In genomic region chr12:17709451-17709850, GRCm38 (mm10) we compare ENCODE assay signal across 9 mouse cellular contexts. TPM values are rescaled to one million over a fixed set of nuclear protein-coding genes. Genes with fewer than 3 reads are reported as not detected.
DNase-seq lines count a peak whose midpoint lies in the region; ATAC-seq and TF ChIP-seq lines count a peak whose summit lies in the region.
"Had no signal": no experiment of that assay in that cellular context is flagged by ENCODE, and none has a peak within 500 bp of the region (broad histone marks: within the 10 kb centered on the region; RNA-seq: fewer than 3 reads in every experiment).

No protein-coding gene starts in this region.

- no peak for DNase-seq in CH12.LX (ENCODE audit: extremely low read depth)
- peak; percentile 96 for DNase-seq in R1 (ENCODE audit: low read depth, low spot score)
- DNase-seq in hindbrain, embryonic 14.5 days (ENCODE audit: low spot score): no peak
- peak; percentile 93 for DNase-seq in midbrain, embryonic 11.5 days (ENCODE audit: low spot score, missing footprints)
- no peak for DNase-seq in right cerebral cortex, adult 18-20 months
- no peak for DNase-seq in right cerebral cortex, postnatal 4 days
- DNase-seq: adrenal gland, adult 8-10 months had no signal

- no peaks in the 10 kb centered on the region for H3K79me2 ChIP-seq in CH12.LX (replicated peaks; ENCODE audit: control insufficient read depth, extremely low read depth, insufficient read depth, poor library complexity, severe bottlenecking)

- no peak overlapping the region for H3K27ac ChIP-seq in CH12.LX (ENCODE audit: insufficient read depth, low read depth)
- H3K27ac ChIP-seq in hindbrain, embryonic 14.5 days: no peak overlapping the region
- H3K27ac ChIP-seq in midbrain, embryonic 11.5 days (ENCODE audit: low read depth, low read length): no peak overlapping the region
- H3K27ac ChIP-seq: embryonic facial prominence, embryonic 15.5 days had no signal

- TF ChIP-seq POLR2A in CH12.LX (IDR thresholded peaks at IDR 0.05; ENCODE audit: low read depth, low read length): no peak

- no peaks in the 10 kb centered on the region for H3K9me3 ChIP-seq in CH12.LX (replicated peaks; ENCODE audit: low read length)
- H3K9me3 ChIP-seq in hindbrain, embryonic 14.5 days (ENCODE audit: control insufficient read depth, low read length): no peaks in the 10 kb centered on the region
- no peaks in the 10 kb centered on the region for H3K9me3 ChIP-seq in midbrain, embryonic 11.5 days (ENCODE audit: control insufficient read depth, low read length)
- H3K9me3 ChIP-seq: embryonic facial prominence, embryonic 15.5 days had no signal

- H3K9ac ChIP-seq in CH12.LX (ENCODE audit: insufficient read depth, low read depth): no peak overlapping the region
- H3K9ac ChIP-seq in hindbrain, embryonic 14.5 days: no peak overlapping the region
- H3K9ac ChIP-seq in midbrain, embryonic 11.5 days (ENCODE audit: low read length): no peak overlapping the region
- H3K9ac ChIP-seq: embryonic facial prominence, embryonic 15.5 days had no signal

- no peak overlapping the region for H3K4me3 ChIP-seq in CH12.LX (replicated peaks in 1 of 3; ENCODE audit: low read depth in 2 of 3, low read length in 2 of 3, poor library complexity in 1 of 3)
- no peak overlapping the region for H3K4me3 ChIP-seq in hindbrain, embryonic 14.5 days (replicated peaks; ENCODE audit: low read length)
- no peak overlapping the region for H3K4me3 ChIP-seq in midbrain, embryonic 11.5 days (ENCODE audit: low read depth, low read length)
- H3K4me3 ChIP-seq: embryonic facial prominence, embryonic 15.5 days had no signal

- peaks cover 5 to 13% of the 10 kb centered on the region in 2 experiments; a peak in 3 of 4 replicates for H3K4me1 ChIP-seq in CH12.LX (ENCODE audit: control insufficient read depth in 1 of 2, insufficient read depth in 2 of 2)
- peaks cover 9% of the 10 kb centered on the region for H3K4me1 ChIP-seq in hindbrain, embryonic 14.5 days (replicated peaks; ENCODE audit: control insufficient read depth, insufficient read depth, low read length)
- H3K4me1 ChIP-seq in midbrain, embryonic 11.5 days (ENCODE audit: control insufficient read depth, insufficient read depth, low read length): peaks cover 19% of the 10 kb centered on the region

- no peak; the same call in 1 of the 2 replicates for TF ChIP-seq RAD21 in CH12.LX (IDR thresholded peaks at IDR 0.05; ENCODE audit: low read depth, low read length)

- dilution Hi-C loops in CH12.LX (cut with MboI; ENCODE audit: extremely low pct_ligation_motif_present, extremely low pct_unique_long_range_greater_than_20kb, low sequenced_read_pairs): no loop called here

- ATAC-seq in hindbrain, embryonic 14.5 days (ENCODE audit: low FRiP score): peak; percentile 52; the same call in 1 of the 2 replicates
- ATAC-seq in midbrain, embryonic 11.5 days (ENCODE audit: low FRiP score): peak; percentile 90
- no peak for ATAC-seq in megakaryocyte, adult 5-6 weeks (ENCODE audit: poor library complexity, severe bottlenecking)

- in situ Hi-C loops in CH12.LX (cut with MboI; ENCODE audit: low pct_ligation_motif_present, low pct_unique_long_range_greater_than_20kb, low sequenced_read_pairs): no loop called here

- WGBS in hindbrain, embryonic 14.5 days: 22% methylated on average over 4 of the region's 4 CpGs
- WGBS in midbrain, embryonic 11.5 days: 15% methylated on average over 4 of the region's 4 CpGs

- H3K4me2 ChIP-seq in CH12.LX (ENCODE audit: insufficient read depth, low read depth, poor library complexity, severe bottlenecking): no peak overlapping the region
- H3K4me2 ChIP-seq in hindbrain, embryonic 14.5 days (replicated peaks): no peak overlapping the region
- no peak overlapping the region for H3K4me2 ChIP-seq in midbrain, embryonic 11.5 days
- H3K4me2 ChIP-seq: embryonic facial prominence, embryonic 15.5 days had no signal

- no peaks in the 10 kb centered on the region for H3K36me3 ChIP-seq in CH12.LX (replicated peaks in 1 of 2; ENCODE audit: control insufficient read depth in 1 of 2, insufficient read depth in 1 of 2, low read length in 1 of 2)
- H3K36me3 ChIP-seq in hindbrain, embryonic 14.5 days (replicated peaks; ENCODE audit: control insufficient read depth, insufficient read depth): no peaks in the 10 kb centered on the region
- no peaks in the 10 kb centered on the region for H3K36me3 ChIP-seq in midbrain, embryonic 11.5 days (ENCODE audit: control insufficient read depth, insufficient read depth, low read length)
- H3K36me3 ChIP-seq: embryonic facial prominence, embryonic 15.5 days had no signal

- H3K27me3 ChIP-seq in CH12.LX (replicated peaks): no peaks in the 10 kb centered on the region
- H3K27me3 ChIP-seq in hindbrain, embryonic 14.5 days (ENCODE audit: control insufficient read depth, insufficient read depth, low read length): no peaks in the 10 kb centered on the region
- H3K27me3 ChIP-seq in midbrain, embryonic 11.5 days (ENCODE audit: control insufficient read depth, insufficient read depth, low read length): no peaks in the 10 kb centered on the region
- H3K27me3 ChIP-seq: embryonic facial prominence, embryonic 15.5 days had no signal

- TF ChIP-seq CTCF in CH12.LX (conservative IDR thresholded peaks at IDR 0.05 in 1 of 2, IDR thresholded peaks at IDR 0.05 in 1 of 2; ENCODE audit: low read depth in 2 of 2, low read length in 2 of 2): peak in 1 of 2 experiments; percentile 53; a peak in 2 of 4 replicates

- TF ChIP-seq EP300 in CH12.LX (IDR thresholded peaks at IDR 0.05; ENCODE audit: low read length): no peak

TF ChIP-seq in CH12.LX, 34 proteins besides CTCF, POLR2A, EP300 and RAD21:
- TF ChIP-seq SMC3 (IDR thresholded peaks at IDR 0.05; ENCODE audit: low read depth, low read length) (peak; percentile 43), MAX (IDR thresholded peaks at IDR 0.05; ENCODE audit: low read length) (no peak), CHD2 (IDR thresholded peaks at IDR 0.05; ENCODE audit: low read length) (peak; percentile 60; the same call in 1 of the 2 replicates)

RNA-seq across cellular contexts. Expression of gene Hpcal1, which starts 18.8 kb away (rescaled TPM):
- total RNA-seq in CH12.LX (2012; rRNA removed) (2.4 and 4.9 TPM in 2 replicates), CH12.LX (2014; rRNA removed) (2.8 and 4.9 TPM in 2 replicates)
- polyA plus RNA-seq in CH12.LX (2012; ENCODE audit: insufficient read length, low read depth): 5.4 and 5.5 TPM in 2 replicates
- 125 and 133 TPM in 2 replicates for polyA plus RNA-seq in hindbrain, embryonic 14.5 days (2014; fragmentation: Nextera tagmentation; extraction: Ambion mirVana)
- 36.4 and 39.1 TPM in 2 replicates for polyA plus RNA-seq in midbrain, embryonic 11.5 days (2014; fragmentation: Nextera tagmentation; extraction: Ambion mirVana)
- 182 and 187 TPM in 2 replicates for total RNA-seq in megakaryocyte, adult 5-6 weeks (2015)
- total RNA-seq in megakaryocyte, adult 5-6 weeks (2017): 63.8 and 76.0 TPM in 2 replicates

Comparison
In these comparisons a context has a peak if more than half of its experiments do, and no peak if none do; other contexts are left out.
1. DNase-seq: peak in R1 (single experiment) and midbrain, embryonic 11.5 days (single experiment); none in CH12.LX (single experiment), hindbrain, embryonic 14.5 days (single experiment), right cerebral cortex, adult 18-20 months (single experiment) and right cerebral cortex, postnatal 4 days (single experiment).